Mouse (Mus musculus): Measurements from ENCODE around the gene Tsr2. TPM values are rescaled to one million over a fixed set of nuclear protein-coding genes. Genes with fewer than 3 reads are reported as not detected.
A peak's percentile ranks its signal among the peaks of the same experiment; 100 is the strongest.

Gene Tsr2
- total RNA-seq (2021): 10 to 100 TPM; 16.8 to 18.1 TPM
- long read RNA-seq, experiment 1, transcript Tsr2-202 (5 exons, 3,796 nt): major isoform, 7 of 11 reads
- long read RNA-seq, experiment 1, partial matches to known transcripts: 0 of 11 reads
- long read RNA-seq, experiment 1, other reads (novel, unspliced or antisense): 1 of 11 reads
- long read RNA-seq, experiment 2, transcript Tsr2-202 (5 exons, 3,796 nt): major isoform, 11 of 15 reads
- long read RNA-seq, experiment 2, partial matches to known transcripts: 1 of 15 reads
- long read RNA-seq, experiment 2, other reads (novel, unspliced or antisense): 2 of 15 reads

DNA sequence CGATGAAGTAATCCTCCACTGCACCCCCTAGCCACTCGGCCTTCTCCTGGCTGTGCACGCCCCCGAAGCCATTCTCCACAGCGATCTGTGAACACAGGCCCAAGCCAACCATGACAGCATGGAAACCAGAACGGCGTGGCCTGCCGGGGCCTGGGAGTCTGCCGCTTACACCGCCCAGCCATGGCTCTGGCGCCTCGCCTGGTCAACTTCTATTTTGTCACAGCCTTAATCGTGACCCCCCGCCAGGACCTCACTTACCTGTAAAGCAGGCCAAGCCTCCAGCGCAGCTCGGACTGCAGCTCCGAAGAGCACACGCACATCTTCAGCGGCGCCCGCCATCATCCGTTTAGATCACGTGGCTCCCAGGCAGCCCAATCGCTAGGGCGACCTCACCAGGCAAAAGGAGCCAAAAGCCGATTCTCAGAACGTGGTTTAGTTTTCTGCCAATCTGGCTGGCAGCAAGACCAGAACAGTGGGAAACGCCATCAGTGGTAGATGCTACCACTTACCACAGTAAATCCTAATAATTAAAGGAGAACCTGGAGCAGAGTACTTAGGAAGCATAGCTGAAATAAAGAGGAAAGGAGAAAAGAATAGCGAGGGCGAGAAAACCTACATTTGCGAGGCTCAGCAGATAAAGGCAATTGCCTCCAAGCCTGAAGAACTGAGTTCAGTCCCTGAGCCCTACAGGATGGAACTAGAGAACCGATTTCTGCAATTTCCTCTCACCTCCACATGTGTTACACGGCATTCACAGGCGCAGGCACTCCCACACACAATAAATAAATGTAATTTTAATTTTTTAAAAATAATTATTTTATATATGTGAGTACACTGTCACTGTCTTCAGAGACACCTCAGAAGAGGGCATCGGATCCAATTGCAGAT lies at the start of gene Tsr2:
TSS of gene Tsr2 (minus strand) at position 373 of the 888 bp plus-strand sequence.
- DNase-seq (ENCODE audit: low spot score in 2 of 2): peak; percentile 40 to 68

DNA sequence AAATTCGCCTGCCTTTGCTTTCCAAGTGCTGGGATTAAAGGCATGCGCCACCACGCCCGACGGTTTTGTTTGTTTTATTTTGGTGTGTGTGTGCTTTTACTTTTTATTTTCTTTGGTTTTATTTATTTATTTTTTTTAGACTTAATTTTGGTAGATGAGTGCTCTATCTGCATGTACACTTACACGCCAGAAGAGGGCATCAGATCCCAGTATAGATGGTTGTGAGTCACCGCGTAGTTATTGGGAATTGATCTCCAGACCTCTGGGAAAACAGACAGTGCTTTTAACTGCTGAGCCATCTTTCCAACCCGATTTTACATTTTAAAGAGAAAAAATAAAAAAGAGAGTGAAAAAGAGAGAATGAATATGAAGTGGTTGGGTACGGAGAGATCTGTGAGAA lies 36.4 kb upstream of the Tsr2 start:
- DNase-seq (ENCODE audit: low spot score in 2 of 2): no peak

DNA sequence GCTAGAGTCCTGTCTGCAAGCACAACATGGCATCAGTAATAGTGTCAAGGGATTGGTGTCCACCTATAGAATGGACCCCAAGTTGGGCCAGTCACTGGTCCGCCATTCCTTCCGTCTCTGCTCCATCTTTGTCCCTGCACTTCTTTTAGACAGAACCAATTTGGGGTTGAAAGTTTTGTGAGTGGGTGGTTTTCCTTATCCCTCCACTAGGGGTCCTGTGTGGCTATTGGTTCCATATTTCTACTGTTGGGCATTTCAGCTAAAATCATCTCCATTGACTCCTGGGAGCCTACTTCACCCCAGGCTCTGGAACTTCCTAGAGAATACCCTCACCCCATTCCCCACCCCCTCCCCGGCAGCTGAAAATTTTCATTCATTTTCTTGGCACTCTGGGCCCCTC lies 34.1 kb upstream of the Tsr2 start:
- DNase-seq (ENCODE audit: low spot score in 2 of 2): no peak

DNA sequence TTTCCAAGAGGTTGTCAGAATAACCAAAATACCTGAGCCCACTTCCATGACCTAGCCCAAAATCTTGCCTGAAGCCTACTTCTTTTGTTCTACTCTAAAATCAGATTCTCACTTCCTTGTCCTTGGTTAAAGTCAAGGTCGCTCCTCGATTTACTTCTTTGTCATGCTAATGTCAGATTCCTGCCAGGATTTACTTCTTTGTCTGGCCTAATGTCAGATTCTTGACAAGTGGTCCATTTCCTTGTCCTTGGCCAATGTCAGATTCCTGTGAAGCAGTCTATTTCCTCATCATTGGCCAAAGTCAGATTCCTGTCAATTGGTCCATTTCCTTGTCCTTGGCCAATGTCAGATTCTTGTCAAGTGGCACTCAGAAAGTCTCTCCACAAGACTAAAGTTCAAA lies 27.6 kb upstream of the Tsr2 start:
- DNase-seq (ENCODE audit: low spot score in 2 of 2): no peak

DNA sequence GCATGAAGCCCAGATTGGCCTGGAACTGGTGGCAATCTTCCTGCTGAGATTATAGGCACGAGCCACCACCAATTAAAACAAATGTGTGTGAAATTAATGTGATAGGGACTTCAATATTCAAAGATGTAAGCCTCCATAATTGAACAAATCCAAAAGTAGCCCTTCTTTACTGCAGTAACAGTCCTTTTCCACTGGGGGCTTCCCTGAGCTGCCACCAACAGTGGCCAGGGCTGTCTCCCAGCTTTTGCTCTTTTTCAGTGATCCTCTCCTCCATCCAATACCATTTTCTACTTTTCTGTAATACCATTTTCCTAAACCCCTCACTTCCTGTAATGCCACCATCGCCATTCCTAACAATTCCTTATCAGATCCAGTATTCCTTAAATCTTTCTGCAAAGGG lies 21.1 kb upstream of the Tsr2 start:
- DNase-seq (ENCODE audit: low spot score in 2 of 2): no peak

DNA sequence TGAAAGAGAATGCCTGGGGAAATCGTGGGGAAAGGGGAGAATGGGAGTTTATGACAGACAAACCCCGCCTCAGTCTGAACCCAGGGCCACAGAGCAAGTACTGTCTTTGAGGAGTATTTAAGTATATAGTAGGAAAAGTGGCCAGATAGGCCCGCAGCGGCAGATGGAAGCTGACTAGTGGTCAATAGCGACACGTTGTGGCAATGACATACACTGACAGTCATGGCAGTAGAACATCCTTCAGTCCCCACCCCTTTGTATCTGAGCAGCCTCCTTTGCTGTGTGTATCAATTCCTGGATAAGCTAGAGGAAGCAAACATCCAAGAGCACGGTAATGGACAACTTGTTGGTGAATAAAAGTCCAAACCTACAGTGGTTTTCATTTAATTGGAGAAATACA lies 20.5 kb upstream of the Tsr2 start:
- DNase-seq (ENCODE audit: low spot score in 2 of 2): peak in 1 of 2 experiments; percentile 12

DNA sequence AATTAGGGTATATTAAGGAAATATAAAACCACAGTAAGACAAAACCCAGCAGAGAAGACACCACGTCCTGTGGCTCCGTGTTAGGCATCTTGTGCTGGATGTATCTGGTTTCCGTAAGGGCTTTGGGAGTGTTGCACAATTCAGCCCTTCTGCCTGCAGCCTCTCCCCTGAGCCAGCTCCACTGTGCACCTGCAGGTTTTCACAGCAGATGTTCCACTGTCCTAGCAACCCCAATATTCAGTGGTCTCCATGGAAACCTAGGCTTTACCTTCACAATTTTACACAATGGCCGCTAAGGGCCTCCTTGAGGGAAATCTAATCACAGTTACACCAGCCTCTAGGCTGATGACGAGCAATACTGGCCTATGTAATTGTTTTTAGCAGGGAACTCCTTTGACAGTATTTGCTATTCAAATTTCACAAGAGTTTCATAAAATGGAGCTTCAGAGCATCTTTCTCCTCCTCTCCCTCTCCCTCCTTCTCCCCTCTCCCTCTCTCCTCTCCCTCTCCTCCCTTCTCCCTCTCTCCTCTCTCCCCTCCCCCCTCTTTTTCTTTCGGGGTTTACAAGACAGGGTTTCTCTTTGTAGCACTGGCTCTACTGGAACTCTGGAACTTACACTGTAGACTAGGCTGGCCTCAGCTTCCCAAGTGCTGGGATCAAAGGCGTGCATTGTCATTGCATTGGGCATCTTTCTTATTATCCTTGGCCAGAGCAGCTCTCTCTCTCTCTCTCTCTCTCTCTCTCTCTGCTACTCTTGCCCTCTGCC lies 11.1 kb upstream of the Tsr2 start:
- DNase-seq (ENCODE audit: low spot score in 2 of 2): no peak

DNA sequence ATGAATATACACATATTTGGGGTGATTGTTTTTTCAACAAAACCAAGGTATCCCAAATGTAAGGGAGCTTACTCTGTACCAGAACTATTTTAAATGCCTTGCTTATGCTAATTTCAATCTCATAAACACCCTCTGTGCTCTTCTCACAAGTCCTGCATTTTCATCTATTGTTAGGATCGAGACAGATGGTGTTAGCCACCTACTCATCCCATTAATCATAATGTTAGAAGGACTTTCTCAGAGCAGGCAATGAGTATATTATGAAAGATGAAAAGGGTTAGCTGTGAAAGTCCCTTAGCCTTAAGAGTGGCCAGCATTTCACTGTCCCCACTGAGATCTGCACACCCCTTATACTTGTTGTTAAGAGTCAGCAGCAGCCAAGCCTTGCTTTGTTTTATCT lies 8.9 kb downstream of the Tsr2 start:
- DNase-seq (ENCODE audit: low spot score in 2 of 2): no peak

DNA sequence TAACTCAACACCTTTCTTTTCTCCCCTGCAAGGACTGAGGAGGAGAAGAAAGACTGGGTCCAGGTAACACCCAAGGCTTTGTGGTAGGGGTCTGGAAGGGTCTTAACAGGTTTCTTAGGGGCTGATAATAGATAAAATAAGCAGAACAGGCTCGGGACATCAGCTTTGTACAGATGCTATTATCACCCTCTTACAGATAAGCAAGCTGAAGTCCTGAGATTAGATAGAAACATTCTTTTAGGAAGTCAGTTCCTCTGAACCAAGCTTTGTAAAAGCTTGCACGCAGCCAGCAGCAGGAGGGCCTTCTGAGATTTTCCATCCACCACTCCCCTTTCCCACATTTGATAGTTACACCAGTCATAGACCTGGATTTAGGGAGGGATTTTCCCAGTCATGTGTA lies 10.7 kb downstream of the Tsr2 start:
- no peak for DNase-seq (ENCODE audit: low spot score in 2 of 2)

DNA sequence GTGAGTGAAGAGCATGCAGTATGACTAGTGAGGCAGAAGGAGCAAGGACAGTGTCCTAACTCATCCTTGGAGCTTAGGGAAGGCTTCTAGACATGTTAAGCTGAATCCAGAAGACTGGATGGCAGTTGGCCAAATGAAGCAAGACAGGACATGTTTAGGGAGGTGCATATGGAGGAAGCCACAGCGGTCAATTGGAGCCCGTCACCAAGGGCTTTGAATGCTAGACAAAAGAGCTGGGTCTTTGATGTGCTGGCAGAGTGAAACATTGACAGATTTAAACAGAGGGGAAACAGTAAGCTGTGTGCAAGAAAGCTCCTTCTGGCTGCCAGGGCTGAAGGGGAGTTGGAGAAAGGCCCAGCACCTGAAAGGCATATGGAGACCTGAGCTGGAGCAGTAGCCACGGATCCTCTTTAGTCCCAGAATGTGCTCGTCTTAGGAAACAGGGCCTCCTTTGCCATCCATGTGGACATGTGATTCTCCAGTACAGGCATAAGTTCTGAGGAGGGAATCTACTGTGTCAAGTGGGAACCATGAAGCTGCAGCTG lies 19.3 kb downstream of the Tsr2 start:
- DNase-seq (ENCODE audit: low spot score in 2 of 2): no peak

DNA sequence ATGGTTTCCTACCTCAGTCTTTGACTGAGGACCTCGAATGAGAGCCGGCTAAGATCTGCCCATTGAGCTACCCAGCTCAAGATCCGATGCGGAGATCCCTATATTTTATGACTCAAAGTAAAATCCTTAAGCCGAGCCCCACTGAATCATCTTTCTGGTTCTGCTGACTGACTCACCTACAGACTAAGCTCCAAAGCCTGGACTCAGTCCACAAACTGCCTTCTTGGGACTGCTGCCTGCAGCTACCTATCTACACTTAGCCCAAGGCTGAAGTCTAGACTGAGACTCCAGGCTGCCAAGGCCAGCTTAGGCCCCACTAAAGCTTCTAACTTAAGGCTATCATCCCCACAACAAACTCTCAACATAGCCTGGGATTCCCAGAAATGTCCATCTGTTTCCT lies 20.3 kb downstream of the Tsr2 start:
- no peak for DNase-seq (ENCODE audit: low spot score in 2 of 2)

DNA sequence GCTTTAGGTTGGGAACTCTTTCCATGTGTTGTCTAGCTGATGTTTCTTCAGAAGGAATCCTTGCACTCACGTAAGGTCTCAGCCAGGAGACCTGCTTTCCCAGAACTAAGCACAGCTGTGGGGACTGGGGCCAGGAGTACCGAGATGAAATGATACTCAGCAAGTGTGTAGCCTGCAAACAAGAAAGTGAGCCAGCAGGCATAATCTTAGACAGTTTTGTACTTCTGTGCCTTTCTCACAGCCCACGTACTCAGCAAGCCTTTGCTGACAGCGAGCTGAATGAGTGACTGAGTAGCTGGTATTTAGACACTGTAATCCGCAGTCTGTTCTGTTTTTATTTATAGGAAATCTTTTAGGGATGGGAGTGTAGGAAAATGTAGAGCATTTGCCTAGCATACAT lies 28.5 kb downstream of the Tsr2 start:
- no peak for DNase-seq (ENCODE audit: low spot score in 2 of 2)

DNA sequence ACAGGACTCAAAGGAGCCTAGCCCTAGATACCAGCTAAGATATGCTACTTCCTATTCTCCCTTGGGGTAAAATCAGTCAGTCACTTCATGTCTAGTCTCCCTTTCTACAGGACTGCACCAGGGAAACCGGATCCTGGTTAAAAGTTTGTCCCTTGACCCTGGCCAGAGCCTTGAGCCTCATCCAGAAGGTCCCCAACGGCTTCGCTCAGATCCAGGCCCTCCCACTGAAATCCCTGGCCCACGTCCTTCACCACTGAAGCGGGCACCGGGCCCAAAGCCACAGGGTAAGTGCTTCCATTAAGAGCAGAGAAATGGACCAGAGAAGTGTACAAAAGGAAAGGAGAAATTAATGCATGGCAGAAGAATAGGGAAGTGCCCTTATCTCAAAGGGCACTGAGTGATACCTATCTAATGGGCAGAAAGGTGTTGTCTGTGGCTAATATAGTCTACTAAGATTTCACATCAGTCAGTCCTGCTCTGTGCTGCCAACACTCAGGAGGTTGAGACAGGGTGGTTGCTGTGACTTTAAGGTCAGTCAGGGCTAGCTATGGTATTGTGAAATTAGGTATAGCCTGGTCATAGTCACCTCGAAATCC lies 30.2 kb downstream of the Tsr2 start:
- DNase-seq (ENCODE audit: low spot score in 2 of 2): no peak

DNA sequence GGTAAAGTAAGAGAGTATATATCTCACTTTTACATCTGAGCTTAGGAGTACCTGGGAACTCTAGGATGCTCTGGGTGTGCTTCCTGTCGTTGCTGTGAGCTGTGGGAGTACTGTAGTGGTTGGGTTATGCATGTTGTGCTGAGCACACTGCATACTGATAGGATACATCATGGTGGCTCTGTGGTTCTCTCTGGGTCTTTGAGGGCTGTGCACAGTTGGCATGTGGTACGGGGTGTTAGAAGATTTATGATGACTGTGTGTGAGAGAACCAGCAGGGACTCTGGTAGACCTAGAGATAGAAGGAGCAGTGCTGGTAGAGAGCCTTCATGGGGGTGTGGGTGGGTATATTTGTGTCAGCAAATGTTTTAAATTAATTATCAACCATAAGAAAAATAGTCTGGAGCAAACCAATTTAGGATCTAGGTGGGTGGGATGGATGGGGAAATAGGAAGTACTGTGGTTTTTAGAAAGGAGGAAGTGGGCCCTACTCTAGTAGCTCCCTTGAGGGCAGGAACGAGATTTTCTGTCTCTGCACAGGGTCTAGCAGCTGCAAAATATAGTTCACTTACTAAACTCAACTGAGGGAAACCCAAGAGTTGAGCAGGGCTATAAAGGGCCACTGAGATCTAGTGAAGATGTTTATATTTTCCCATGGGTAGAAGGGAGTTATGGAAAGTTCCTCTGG lies 34.6 kb downstream of the Tsr2 start:
- no peak for DNase-seq (ENCODE audit: low spot score in 2 of 2)

DNA sequence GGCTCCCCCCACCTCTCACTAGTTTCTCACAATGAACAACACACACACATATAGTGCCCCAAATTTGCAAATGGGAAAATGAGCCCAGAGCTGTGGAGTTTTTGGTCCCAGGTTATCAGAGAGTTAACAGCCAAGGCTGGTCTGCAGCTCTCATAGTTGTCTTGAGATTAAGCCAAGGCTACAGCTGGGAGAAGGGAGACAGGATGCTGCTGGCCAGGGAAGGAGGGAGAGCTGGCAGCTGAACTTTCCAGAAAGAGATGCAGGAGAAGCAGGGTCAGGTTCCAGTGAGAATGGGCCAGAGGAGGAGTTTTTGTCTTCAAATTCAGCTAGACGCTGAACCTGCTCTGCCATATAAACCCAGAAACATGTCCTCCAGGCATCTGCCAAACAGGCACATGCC lies 37.0 kb downstream of the Tsr2 start:
- peak in 1 of 2 experiments; percentile 16 for DNase-seq (ENCODE audit: low spot score in 2 of 2)

DNA sequence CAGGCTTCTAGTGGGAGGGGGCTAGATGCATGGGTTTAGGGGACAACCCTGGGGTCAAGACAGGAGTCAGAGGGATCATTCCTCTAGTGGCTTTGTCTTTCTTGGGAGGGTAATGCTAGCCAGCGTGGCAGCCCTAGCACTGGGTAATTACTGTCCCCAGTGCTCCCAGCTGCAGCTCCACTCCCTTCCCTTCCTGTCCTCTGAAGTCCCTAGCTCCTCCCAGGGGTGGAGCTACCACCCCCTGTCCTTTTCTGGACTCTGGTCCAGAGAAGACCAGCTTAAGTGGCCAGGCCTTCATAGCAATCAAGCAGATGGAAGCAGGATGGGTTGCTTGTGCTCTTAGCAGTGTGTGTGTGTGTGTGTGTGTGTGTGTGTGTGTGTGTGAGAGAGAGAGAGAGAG lies 40.8 kb downstream of the Tsr2 start:
- peak in 1 of 2 experiments; percentile 19 for DNase-seq (ENCODE audit: low spot score in 2 of 2)

DNA sequence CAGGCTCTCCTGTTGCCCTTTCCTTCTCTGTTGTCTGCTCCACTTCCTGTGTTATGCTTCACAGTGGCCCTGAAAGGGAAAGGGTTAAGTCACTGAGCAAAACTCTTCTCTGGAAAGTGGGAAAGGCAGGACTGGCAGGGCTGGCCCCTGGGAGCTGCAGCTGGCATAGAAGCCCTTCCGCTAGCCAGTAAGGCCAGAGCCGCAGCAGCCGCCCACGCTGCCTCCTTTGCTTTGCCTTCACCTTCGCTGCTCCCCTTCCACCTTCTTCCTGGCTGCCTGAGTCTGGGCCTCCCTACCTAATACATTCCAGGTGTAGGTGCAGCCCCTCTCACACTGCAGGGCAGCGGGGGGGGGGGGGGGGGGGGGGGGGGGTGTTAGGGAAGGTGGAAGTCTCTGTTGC lies 41.9 kb downstream of the Tsr2 start:
- DNase-seq (ENCODE audit: low spot score in 2 of 2): peak in 1 of 2 experiments; percentile 13

DNA sequence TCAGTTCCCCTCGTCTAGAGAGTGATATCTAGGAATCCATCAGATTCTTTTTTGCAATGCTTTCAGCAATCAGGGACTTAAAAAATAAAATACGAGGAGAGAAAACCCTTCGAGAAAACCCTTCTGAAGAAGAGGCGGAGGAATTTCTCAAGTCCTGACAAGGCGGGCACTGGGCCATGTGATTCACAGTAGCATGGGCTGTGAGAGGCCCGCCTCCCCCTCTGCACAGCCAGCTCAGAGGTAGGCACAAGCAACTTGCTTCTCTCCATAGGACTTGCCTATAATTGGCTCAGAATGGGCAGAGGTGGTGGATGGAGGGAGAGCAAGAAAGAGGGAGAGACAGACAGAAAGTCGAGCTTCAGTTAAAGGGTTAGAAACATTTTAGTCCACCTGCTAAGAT lies 46.0 kb downstream of the Tsr2 start:
- DNase-seq (ENCODE audit: low spot score in 2 of 2): peak in 1 of 2 experiments; percentile 16

DNA sequence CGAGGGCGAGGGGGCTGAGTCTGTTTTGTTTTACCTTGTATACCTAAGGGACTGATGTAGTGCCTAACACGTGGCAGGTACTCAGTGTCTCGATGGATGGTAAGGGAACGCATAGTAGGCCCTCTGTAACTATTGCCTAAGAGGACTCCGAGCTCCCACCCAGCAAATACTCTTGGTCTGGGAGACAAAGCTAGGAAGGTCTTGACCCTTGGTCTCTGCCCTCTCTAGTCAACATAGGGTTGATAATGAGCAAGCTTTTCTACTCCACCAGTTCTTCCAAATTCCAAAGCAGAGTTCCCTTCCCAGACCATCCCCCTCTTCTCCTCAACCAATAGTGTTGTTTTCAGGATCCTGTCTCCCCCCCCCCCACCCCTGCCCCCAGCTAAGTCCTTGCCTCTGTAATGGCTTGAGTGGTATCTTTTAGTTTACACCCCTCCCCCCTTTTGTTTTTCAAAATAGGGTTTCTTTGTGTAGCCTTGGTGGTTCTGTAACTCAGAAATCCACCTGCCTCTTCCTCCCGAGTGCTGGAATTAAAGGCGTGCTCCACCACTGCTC lies 46.6 kb downstream of the Tsr2 start:
- DNase-seq (ENCODE audit: low spot score in 2 of 2): no peak

DNA sequence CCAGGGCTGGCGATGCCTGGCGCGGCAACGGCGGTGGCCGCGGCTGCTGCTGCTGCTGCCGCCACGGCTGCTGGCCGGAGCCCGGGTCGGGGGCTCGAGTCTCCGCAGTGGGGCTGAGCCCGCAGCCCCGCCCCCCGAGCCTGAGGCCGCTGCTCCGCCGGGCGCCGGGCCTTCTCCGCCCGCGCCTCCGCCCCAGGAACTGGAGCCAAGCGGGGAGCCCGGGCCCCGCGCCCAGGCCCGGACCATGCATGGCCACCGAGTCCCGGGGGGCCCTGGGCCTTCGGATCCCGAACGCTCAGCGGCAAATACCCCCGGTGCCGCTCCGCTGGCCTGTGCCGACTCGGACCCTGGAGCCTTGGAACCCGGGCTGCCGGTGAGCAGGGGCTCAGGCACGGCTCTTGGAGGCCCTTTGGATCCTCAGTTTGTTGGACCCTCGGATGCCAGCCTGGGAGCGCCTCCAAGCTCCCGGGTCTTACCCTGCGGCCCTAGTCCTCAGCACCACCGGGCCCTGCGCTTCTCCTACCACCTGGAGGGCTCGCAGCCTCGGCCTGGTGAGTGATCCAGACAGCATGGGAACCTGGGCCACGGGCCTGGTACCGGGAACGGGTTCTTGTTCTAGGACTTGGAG lies 48.8 kb downstream of the Tsr2 start:
- peak; percentile 30 to 43 for DNase-seq (ENCODE audit: low spot score in 2 of 2)
